Mouse (Mus musculus) thymus, postnatal 4 days (tissue): ENCODE results near the gene Itgb3.
"Not testable (repeated sequence)": the region's sequence is repeated elsewhere in the genome, so short reads cannot be mapped to it uniquely, and the experiment has no call there.

Experiments
- DNase-seq: peaks from one replicate; pipeline ENCODE4 v3.0.0; 2021

Itgb3 gene

DNA sequence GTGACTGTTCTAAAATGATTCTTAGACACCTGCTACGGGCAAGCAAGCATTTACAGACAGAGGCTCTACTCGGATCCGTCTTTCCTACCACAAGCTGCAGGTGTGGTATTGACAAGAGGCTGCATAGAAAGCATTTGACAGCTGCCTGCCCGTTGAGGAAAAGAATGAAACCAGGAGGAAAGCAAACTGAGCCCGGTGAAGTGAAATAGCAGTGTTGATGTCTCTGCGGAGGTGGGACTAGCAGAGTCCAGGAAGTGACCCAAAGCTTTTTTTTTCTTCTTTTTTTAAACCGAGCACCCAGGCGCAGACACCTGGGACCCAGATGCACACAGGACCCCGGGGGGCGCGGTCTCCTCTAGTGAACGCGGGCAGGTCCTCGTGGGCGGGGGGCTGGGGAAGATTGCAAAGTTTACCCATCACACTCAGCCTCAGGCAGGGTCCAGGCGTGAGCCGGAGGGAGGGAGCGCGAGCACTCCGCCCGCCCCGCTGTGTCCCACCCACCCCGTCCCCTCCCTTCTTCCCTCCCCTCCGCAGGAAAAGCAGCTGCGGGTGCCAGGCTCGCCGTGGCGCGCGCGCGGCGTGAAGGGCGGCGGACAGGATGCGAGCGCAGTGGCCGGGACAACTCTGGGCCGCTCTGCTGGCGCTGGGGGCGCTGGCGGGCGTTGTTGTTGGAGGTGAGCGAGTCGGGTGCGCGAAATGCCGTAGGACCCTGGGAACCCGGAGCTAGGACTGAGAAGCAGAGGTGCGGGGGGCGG lies at the start of gene Itgb3:
Gene Itgb3 (plus strand): TSS at position 510 of the 755 bp plus-strand sequence.
- DNase-seq = peak; percentile 83

GRCm38 (mm10) chr11:104558065-104558464 lies 49.7 kb upstream of the Itgb3 start:
- DNase-seq = no peak

DNA sequence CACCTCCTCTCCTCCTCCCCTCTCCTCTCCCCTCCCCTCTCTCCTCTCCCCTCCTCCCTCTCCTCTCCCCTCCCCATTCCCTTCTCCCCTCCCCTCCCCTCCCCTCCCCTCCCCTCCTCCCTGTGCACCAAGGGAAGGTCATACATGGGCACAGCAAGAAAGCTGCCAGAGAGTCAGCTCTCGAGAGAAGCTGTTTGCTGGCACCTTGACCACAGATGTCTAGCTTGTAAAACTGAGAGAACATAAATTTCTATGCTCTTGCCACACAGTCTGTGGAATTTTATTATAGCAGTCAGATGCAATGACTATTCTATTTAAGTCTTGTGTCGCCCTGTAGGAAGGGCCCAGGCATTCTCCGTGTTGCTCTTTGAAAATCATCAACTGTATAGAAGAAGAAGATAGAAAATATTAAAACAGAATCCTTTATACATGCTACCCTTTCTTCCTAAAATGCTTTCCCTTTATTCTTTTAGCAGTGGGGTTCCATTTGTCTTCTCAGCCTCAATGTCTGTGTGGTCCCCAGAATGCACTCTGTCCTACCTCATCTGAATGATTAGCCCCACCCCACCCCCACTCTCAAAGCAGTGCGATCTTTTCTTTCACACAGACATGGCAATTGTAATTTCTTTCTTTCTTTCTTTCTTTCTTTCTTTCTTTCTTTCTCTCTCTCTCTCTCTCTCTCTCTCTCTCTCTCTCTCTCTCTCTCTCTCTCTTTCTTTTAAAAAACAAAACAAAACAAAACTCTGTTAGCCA lies 49.0 kb upstream of the Itgb3 start:
- DNase-seq = no peak

DNA sequence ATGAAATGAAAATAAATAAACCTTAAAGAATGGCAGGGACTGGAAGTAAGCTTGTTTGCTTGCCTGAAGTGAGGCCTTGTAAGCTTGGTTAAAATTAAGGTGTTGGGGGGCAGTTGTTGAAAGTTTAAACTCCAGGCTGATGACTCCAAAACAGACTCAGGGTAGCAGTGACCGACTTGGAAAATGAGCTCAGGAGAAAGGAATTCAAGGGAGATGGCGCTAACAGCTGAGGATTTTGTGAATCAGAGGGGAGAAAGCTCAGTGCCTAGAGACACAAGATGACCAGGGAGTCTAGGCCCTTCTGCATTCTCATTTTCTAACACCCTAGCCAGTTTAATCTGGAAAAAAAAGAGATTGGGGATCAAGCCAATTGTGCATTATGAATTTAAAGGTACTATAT lies 46.8 kb upstream of the Itgb3 start:
- no peak for DNase-seq

DNA sequence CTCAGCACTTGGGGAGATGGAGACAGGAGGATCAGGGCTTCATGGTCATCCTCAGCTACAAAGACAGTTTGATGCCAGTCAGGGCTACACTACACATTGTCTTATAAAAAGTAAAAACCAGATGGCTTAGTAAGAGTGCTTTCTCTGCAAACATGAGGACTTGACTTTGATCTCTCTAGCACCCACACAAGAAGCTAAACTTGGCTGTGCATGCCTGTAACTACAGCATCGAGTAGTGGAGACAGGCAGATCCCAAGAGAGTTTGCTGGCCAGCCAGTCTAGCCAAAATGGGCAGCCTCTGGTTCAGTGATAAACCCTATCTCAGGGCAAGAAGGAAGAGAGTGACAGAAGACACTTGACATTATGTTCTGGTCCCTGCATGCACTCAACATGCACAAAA lies 44.3 kb upstream of the Itgb3 start:
- DNase-seq = no peak

DNA sequence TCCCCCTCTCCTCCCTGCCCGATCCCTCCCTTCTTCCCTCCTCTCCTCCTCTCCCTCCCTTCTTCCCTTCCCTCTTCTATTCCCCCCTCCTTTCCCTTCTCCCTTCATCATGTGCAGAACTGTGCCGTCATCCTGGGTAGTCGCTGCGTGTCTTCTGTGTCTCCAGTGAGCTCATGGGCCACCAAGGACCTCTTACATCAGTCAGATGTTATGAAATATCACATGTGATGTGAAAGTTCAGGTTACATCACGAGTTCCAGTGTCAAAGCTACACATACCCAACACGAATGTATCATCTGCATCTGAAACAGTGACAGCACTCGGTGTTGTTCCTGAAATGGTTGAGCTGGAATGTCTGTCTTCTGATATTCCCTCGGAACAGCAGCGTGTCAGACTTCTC lies 42.6 kb upstream of the Itgb3 start:
- no peak for DNase-seq

- no peak for DNase-seq
Measured at GRCm38 (mm10) chr11:104566097-104566496, 41.7 kb upstream of the Itgb3 start.

DNA sequence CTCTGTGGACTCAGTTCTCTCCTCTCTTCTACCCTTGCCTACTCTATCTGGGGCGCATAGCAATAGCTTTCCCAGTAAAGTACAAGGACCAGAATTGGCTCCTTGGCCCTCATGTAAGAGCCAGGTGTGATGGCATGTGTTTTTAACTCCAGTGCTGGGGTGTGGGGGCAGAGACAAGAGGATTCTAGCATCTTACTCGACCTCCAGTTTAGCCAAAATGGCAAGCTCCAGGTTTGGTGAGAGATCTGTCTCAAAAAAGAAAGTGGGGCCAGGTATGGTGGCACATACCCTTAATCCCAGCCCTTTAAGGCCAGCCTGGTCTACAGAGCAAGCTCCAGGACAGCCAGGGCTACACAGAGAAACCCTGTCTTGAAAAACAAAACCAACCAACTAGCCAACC lies 41.0 kb upstream of the Itgb3 start:
- no peak for DNase-seq

- no peak for DNase-seq
Measured at GRCm38 (mm10) chr11:104567736-104568135, 40.1 kb upstream of the Itgb3 start.

- DNase-seq = no peak
Measured at GRCm38 (mm10) chr11:104568326-104568725, 39.5 kb upstream of the Itgb3 start.

- DNase-seq = not testable (repeated sequence)
Measured at GRCm38 (mm10) chr11:104570515-104570914, 37.3 kb upstream of the Itgb3 start.

GRCm38 (mm10) chr11:104571373-104571772 lies 36.4 kb upstream of the Itgb3 start:
- peak; percentile 43 for DNase-seq

DNA sequence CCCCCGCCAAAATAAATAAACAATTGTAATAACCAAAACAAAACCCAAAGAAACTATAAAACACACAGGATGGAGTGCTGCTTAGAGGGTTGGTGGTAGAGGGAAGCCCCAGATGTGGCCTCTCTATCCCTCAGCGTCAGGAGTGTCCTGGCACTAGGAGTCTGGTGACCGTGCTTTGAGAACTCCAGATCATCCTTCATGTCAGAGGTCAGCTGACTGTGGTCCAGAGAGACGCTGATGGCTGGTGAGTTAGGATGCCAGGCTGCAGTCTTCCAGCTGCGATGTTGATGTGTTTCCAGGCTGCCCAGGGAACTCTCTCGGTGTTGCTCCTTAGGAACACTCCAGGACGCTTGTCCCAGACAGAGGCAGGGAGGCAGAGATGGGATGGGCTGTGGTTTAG lies 35.7 kb upstream of the Itgb3 start:
- DNase-seq = no peak

GRCm38 (mm10) chr11:104572566-104572965 lies 35.2 kb upstream of the Itgb3 start:
- no peak for DNase-seq

DNA sequence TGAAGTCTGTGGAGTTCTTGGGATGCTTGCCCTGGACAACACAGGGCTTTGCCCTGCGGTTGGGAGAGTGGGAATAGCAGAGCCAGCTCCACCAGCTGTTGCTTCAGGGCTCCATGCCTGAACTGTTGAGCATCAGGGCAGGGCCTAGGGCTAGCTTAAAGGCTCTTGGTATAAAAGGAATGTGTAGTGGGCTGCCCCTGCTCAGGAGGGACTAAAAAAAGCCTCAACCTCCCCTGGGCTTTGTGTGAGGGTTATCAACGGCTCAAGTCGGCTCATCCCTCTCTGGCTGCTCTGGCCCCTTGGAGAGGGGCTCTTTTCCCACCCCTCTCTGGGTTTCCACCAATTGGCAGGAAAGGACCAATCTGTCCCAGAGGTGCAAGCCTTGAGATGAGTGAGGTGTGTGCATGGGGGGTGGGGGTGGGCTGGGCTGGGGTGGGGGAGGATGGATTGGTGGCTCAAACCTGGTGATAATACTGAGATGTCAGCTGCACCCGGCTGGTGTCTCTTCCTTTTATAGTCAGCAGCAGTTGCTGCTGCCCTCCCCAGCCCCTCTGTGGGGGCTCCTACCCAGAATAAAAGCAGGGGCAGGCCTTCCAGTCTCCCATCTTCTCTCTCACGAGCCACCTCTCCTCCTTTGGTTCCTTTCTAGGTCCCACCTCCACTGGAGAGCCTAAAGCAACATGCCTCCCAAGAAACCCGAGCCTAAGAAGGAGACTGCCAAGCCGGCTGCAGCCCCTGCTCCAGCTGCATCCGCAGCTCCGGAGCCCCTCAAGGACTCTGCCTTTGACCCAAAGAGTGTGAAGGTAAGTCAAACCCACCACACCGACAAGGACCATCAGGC lies 30.8 kb upstream of the Itgb3 start:
- no peak for DNase-seq

- no peak for DNase-seq
Measured at GRCm38 (mm10) chr11:104578074-104578473, 29.7 kb upstream of the Itgb3 start.

DNA sequence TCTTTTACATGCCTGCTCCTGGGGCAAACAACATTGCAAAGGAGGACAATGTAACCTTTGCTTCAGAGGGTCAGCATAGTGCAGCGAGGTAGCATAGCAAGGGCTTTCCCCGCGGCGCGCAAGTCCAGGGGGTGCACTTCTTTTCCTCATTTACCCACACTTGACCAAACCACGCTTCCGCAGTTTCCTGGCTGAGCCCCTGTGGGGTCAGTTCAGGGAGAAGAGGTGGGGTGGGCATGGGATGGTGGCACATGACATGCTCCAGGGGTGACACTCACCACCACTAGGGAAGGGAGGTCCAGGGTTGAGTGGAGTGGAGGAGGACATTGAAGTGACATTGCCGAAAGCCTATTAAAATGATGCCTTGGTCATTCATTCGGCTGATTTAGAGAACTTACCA lies 28.7 kb upstream of the Itgb3 start:
- no peak for DNase-seq

DNA sequence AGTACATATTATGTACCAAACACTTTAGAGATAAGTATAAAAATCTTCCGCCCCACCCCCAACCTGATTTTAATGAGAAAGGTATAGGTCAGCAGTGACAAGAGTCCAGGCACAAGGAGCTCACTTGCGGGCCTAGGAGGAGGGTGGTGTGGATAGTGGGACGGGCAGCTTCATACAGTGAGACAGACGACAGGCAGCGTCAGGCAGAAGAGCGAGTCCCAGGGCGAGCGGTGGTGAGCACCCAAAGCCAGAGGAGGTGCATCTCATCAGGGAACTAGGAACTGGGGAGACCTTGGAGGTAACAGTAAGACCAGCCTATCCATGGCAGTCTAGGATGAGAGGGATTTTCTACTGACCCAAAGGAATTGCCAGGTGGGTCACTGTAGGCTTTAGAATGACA lies 28.2 kb upstream of the Itgb3 start:
- DNase-seq = no peak

GRCm38 (mm10) chr11:104580091-104580490 lies 27.7 kb upstream of the Itgb3 start:
- no peak for DNase-seq

- no peak for DNase-seq
Measured at GRCm38 (mm10) chr11:104580606-104581005, 27.2 kb upstream of the Itgb3 start.

- peak; percentile 50 for DNase-seq
Measured at GRCm38 (mm10) chr11:104581446-104582307, 26.1 kb upstream of the Itgb3 start.

DNA sequence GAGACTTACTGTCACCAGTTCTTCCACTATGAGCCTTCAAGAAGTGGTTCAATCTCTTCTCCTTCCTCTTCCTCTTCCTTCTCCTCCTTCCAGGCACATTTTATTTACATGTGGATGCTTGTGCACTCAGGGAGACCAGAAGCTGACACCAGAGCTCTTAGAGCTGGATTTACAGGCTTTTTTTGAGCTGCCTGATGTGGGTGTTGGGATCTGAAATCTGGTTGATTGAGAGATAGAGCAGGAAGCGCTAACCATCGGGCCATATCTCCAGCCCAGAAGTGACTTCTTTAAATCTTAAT lies 25.5 kb upstream of the Itgb3 start:
- DNase-seq = no peak
